Mouse (Mus musculus): ENCODE measurements at regions not wholly inside any gene's neighbourhood (a gene's known extent, or its start where the extent isn't known, plus 50 kb on each side); places are given as distances from the start of the nearest gene placed in this dataset.

DNA sequence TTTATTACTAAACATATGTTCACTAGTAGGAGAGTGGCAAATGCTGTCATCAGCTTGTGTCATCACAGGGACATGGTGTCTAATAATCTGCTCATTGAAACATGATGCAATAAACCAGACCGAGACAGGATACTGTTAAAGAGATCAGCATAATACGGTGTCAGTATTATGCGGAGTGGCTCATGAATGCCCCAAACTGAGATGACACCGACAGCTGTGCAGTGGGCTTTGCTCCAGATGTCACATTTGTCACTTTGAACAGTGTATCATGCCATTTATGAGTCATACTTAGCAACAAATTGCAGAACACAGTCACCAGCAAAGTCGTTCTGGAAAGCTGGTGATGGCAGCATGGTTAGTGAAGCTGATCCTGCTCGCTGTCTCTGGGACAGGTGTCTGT is 527.2 kb downstream of the Triml1 start:
- WGBS = 68% methylated on average over 6 of the region's 6 CpGs
- no peak for ATAC-seq (replicated peaks)

DNA sequence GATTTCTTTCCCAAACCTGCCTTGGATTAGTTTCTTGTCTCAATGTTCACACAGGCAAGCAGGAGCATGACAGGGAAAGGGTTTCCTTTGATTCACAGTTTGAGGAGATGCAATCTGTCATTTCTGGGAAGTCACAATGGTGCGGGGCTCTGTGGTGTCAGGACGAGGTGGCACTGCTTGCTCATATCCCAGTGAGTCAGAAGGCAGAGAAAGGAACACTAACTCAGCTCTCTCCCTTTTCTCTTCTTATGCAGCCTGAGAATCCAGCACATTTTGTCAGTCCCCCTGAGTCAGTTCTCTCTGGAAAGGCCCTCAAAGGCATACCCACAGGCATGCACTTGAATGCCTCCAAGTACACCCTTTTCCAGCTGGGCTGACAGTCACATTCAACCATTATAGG is 544.6 kb downstream of the Triml1 start:
- Histone ChIP-seq H3K4me3 (no peak overlapping the region), H3K27ac (no peak overlapping the region), H3K27me3 (replicated peaks) (no peaks in the 10 kb centered on the region), H3K4me1 (no peaks in the 10 kb centered on the region), H3K9me3 (no peaks in the 10 kb centered on the region), H3K36me3 (replicated peaks) (no peaks in the 10 kb centered on the region), H3K4me2 (no peak overlapping the region), H3K9ac (no peak overlapping the region)
- ATAC-seq (replicated peaks) = peak; percentile 54; the same call in 1 of the 2 replicates
- 89% methylated on average over 2 of the region's 2 CpGs for WGBS

More for the DNA sequence above, 527.2 kb downstream of the Triml1 start:
- Histone ChIP-seq H3K4me2 (no peak overlapping the region), H3K4me3 (no peak overlapping the region), H3K36me3 (replicated peaks) (no peaks in the 10 kb centered on the region), H3K27me3 (replicated peaks) (no peaks in the 10 kb centered on the region), H3K9me3 (no peaks in the 10 kb centered on the region), H3K27ac (no peak overlapping the region), H3K9ac (no peak overlapping the region), H3K4me1 (no peaks in the 10 kb centered on the region)
